Mouse (Mus musculus): ENCODE data around the gene Irf1.

The Irf1 gene

GRCm38 (mm10) chr11:53804569-53805344, 34.9 kb downstream of the Irf1 start:
- no peak for DNase-seq (ENCODE audit: inconsistent age in 2 of 2, low spot score in 1 of 2)

GRCm38 (mm10) chr11:53805786-53806185, 36.0 kb downstream of the Irf1 start:
- peak; percentile 61 to 80 for DNase-seq (ENCODE audit: inconsistent age in 2 of 2, low spot score in 1 of 2)

GRCm38 (mm10) chr11:53809354-53809753, 39.5 kb downstream of the Irf1 start:
- no peak for DNase-seq (ENCODE audit: inconsistent age in 2 of 2, low spot score in 1 of 2)

GRCm38 (mm10) chr11:53810156-53810555, 40.3 kb downstream of the Irf1 start:
- no peak for DNase-seq (ENCODE audit: inconsistent age in 2 of 2, low spot score in 1 of 2)

- no peak for DNase-seq (ENCODE audit: inconsistent age in 2 of 2, low spot score in 1 of 2)
Observed at GRCm38 (mm10) chr11:53810749-53811148, 40.9 kb downstream of the Irf1 start.

GRCm38 (mm10) chr11:53811312-53811711, 41.5 kb downstream of the Irf1 start:
- peak in 1 of 2 experiments; percentile 60 for DNase-seq (ENCODE audit: inconsistent age in 2 of 2, low spot score in 1 of 2)

- peak; percentile 69 to 87 for DNase-seq (ENCODE audit: inconsistent age in 2 of 2, low spot score in 1 of 2)
Observed at GRCm38 (mm10) chr11:53813001-53813868, 43.4 kb downstream of the Irf1 start.

- DNase-seq (ENCODE audit: inconsistent age in 2 of 2, low spot score in 1 of 2): no peak
Observed at GRCm38 (mm10) chr11:53814810-53815209, 45.0 kb downstream of the Irf1 start.

- DNase-seq (ENCODE audit: inconsistent age in 2 of 2, low spot score in 1 of 2): no peak
Observed at GRCm38 (mm10) chr11:53816841-53817375, 47.1 kb downstream of the Irf1 start.

- peak; percentile 44 to 67 for DNase-seq (ENCODE audit: inconsistent age in 2 of 2, low spot score in 1 of 2)
Observed at GRCm38 (mm10) chr11:53818794-53819193, 49.0 kb downstream of the Irf1 start.

GRCm38 (mm10) chr11:53819511-53819910, 49.7 kb downstream of the Irf1 start:
- DNase-seq (ENCODE audit: inconsistent age in 2 of 2, low spot score in 1 of 2): no peak

- no peak for DNase-seq (ENCODE audit: inconsistent age in 2 of 2, low spot score in 1 of 2)
Observed at GRCm38 (mm10) chr11:53820516-53821170, 50.8 kb downstream of the Irf1 start.

- DNase-seq (ENCODE audit: inconsistent age in 2 of 2, low spot score in 1 of 2): no peak
Observed at GRCm38 (mm10) chr11:53821230-53821944, 51.6 kb downstream of the Irf1 start.

- no peak for DNase-seq (ENCODE audit: inconsistent age in 2 of 2, low spot score in 1 of 2)
Observed at GRCm38 (mm10) chr11:53821945-53822338, 52.1 kb downstream of the Irf1 start.

- DNase-seq (ENCODE audit: inconsistent age in 2 of 2, low spot score in 1 of 2): no peak
Observed at GRCm38 (mm10) chr11:53825409-53825808, 55.6 kb downstream of the Irf1 start.

Measured in adrenal gland, adult (tissue).